Mouse (Mus musculus) heart, adult 2 months (tissue): ENCODE results near the gene Adrb1.

Source experiments
- CTCF ChIP-seq: fragments of 200-600 bp; IDR thresholded peaks from 2 replicates; pipeline ENCODE4 v1.8.1; 2022; ENCODE audit warnings: antibody characterized with exemption, mild to moderate bottlenecking, moderate library complexity
- EP300 ChIP-seq: fragments of 200-500 bp; IDR thresholded peaks from 2 replicates; pipeline ENCODE4 v1.6.1; 2011; ENCODE audit warnings: low read depth, low read length, control low read depth; ENCODE audit not compliant: insufficient read depth
- POLR2A ChIP-seq: fragments of 200-500 bp; IDR thresholded peaks from 2 replicates; pipeline ENCODE4 v1.6.1; 2011; ENCODE audit warnings: mild to moderate bottlenecking, low read depth, low read length, control low read depth; ENCODE audit not compliant: insufficient read depth

- no peak for TF ChIP-seq POLR2A
- TF ChIP-seq CTCF: no peak
- TF ChIP-seq EP300: no peak
Measured at GRCm38 (mm10) chr19:56708794-56709193, 13.2 kb upstream of the Adrb1 start.
